Mouse (Mus musculus) hindbrain, postnatal 0 days (tissue): ENCODE measurements around the gene Inpp5a. TPM values are rescaled to one million over a fixed set of nuclear protein-coding genes. Genes with fewer than 3 reads are reported as not detected.

Experiments used
- ATAC-seq: fragments of 200-750 bp; cut with Nextera tagmentation; 2 replicates; pipeline ENCODE4 v1.8.0; 2017; ENCODE audit warnings: mild to moderate bottlenecking, moderate TSS enrichment, moderate library complexity
- DNase-seq: peaks from one replicate; pipeline ENCODE4 v3.0.0-alpha.2; 2015; ENCODE audit warnings: low spot score
- H3K27ac ChIP-seq: fragments of 300-500 bp; sonication (generic); 2 replicates; pipeline ENCODE4 v1.5.1; 2014; ENCODE audit warnings: mild to moderate bottlenecking
- H3K27me3 ChIP-seq: fragments of 300-500 bp; sonication (generic); 2 replicates; pipeline ENCODE4 v1.6.1; 2014; ENCODE audit warnings: low read length, mixed read lengths; ENCODE audit not compliant: insufficient read depth
- H3K36me3 ChIP-seq: fragments of 300-500 bp; sonication (generic); 2 replicates; pipeline ENCODE4 v1.6.1; 2014; ENCODE audit warnings: low read length, mixed read lengths; ENCODE audit not compliant: insufficient read depth
- H3K4me1 ChIP-seq: fragments of 300-500 bp; sonication (generic); 2 replicates; pipeline ENCODE4 v1.6.1; 2014; ENCODE audit warnings: antibody characterized with exemption, low read length, mixed read lengths; ENCODE audit not compliant: insufficient read depth
- H3K4me2 ChIP-seq: fragments of 300-500 bp; sonication (generic); 2 replicates; pipeline ENCODE4 v1.6.1; 2014; ENCODE audit warnings: low read depth, mild to moderate bottlenecking, low read length, moderate library complexity, mixed read lengths
- H3K4me3 ChIP-seq: fragments of 300-500 bp; sonication (generic); 2 replicates; pipeline ENCODE4 v1.5.1; 2014; ENCODE audit warnings: low read length
- H3K9ac ChIP-seq: fragments of 300-500 bp; sonication (generic); replicated peaks from 2 replicates; pipeline ENCODE4 v1.6.1; 2014; ENCODE audit warnings: mild to moderate bottlenecking, low read length, moderate library complexity, mixed read lengths
- H3K9me3 ChIP-seq: fragments of 300-500 bp; sonication (generic); 2 replicates; pipeline ENCODE4 v1.6.1; 2016; ENCODE audit warnings: low read length, mixed read lengths
- CTCF ChIP-seq: IDR thresholded peaks from 2 replicates; pipeline ENCODE4 v1.5.1; 2016; ENCODE audit warnings: antibody characterized with exemption, control low read depth, low read depth
- WGBS: fragments of 180-500 bp; shearing (Covaris S2); extraction: QIAGEN DNeasy Blood & Tissue Kit; methylation state at CpG from one replicate; pipeline ENCODE4 v1.1.7; 2014; 5-methylcytosine and 5-hydroxymethylcytosine counted together
- polyA plus RNA-seq: library from polyadenylated mRNA; unstranded; fragments of >200 nt; fragmentation: Nextera tagmentation; extraction: Ambion mirVana; gene quantifications from 2 replicates; pipeline ENCODE4 v1.2.1, GENCODE M21; 2015
- total RNA-seq: library from RNA; depleted of rRNA; stranded (reverse); fragments of >200 nt; gene quantifications from 2 replicates; pipeline ENCODE4 v1.2.3, GENCODE M21; 2014

The Inpp5a gene
- total and polyA plus RNA-seq, 2 experiments from 2014 or later = 16.6 to 23.6 TPM

GRCm38 (mm10) chr7:139585183-139585821, 196.4 kb downstream of the Inpp5a start:
- no peak overlapping the region for H3K4me3 ChIP-seq
- peak; percentile 41 for TF ChIP-seq CTCF
- 4% methylated on average over 29 of the region's 29 CpGs for whole genome bisulfite sequencing
- no peak overlapping the region for H3K4me2 ChIP-seq
- peaks cover 60% of the 10 kb centered on the region for H3K27me3 ChIP-seq
- H3K27ac ChIP-seq = no peak overlapping the region
- DNase-seq = no peak
- H3K9ac ChIP-seq = no peak overlapping the region
- H3K36me3 ChIP-seq = no peaks in the 10 kb centered on the region
- no peaks in the 10 kb centered on the region for H3K9me3 ChIP-seq
- ATAC-seq = no peak
- H3K4me1 ChIP-seq = no peaks in the 10 kb centered on the region; the same call in 1 of the 2 replicates

DNA sequence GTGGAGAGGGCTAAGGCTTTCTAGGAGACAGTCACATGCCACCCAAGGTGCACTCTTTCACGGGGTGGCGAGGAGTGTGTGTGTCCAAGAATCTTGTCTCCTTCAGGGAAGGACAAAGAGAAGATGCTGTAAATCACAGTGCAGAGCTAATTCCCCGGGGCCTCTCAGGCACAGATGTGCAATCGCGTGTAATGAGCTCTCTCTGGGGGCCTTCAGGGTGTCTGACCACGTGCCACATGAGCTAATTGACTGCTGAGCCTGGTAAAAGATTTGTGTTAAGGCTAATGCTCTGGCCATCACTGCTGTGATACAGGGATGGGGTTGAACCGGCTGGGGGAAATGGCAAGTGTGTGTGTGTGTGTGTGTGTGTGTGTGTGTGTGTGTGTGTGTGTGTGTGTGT, 199.0 kb downstream of the Inpp5a start:
- ATAC-seq = no peak
- H3K27ac ChIP-seq = no peak overlapping the region
- TF ChIP-seq CTCF = no peak
- no peak overlapping the region for H3K9ac ChIP-seq
- H3K4me1 ChIP-seq = no peaks in the 10 kb centered on the region
- H3K4me2 ChIP-seq = no peak overlapping the region
- WGBS = 31% methylated on average over 7 of the region's 7 CpGs
- H3K27me3 ChIP-seq = peaks cover 39% of the 10 kb centered on the region
- no peak overlapping the region for H3K4me3 ChIP-seq
- no peak for DNase-seq
- no peaks in the 10 kb centered on the region for H3K36me3 ChIP-seq
- no peaks in the 10 kb centered on the region for H3K9me3 ChIP-seq

- TF ChIP-seq CTCF = peak; percentile 87
- 26% methylated on average over 3 of the region's 3 CpGs for WGBS
- Histone ChIP-seq H3K4me1 (no peaks in the 10 kb centered on the region), H3K27me3 (peaks cover 28% of the 10 kb centered on the region), H3K9me3 (no peaks in the 10 kb centered on the region), H3K27ac (no peak overlapping the region), H3K4me2 (no peak overlapping the region), H3K36me3 (no peaks in the 10 kb centered on the region), H3K4me3 (no peak overlapping the region), H3K9ac (no peak overlapping the region)
- peak; percentile 63 for DNase-seq
- ATAC-seq = peak; percentile 65; the same call in 1 of the 2 replicates
Observed at GRCm38 (mm10) chr7:139590302-139590701, 201.4 kb downstream of the Inpp5a start.

DNA sequence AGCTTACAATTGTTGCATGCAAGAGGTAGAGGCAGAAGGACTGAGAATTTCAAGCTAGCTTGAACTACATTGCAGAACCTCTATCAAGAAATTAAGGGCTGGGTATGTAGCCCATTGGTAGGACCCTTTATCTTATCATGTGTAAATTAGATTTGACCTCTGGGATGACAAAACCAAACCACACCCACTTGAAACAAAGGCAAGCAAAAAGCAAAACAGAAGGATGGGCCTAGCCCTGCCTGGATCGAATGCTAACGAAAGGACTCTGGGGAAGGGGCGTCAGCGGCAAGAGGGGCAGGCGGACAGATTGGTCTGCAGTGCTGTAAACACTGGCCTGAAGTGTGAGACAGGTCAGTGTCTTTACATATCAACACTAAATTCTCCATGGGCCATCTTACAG, 202.4 kb downstream of the Inpp5a start:
- no peak for ATAC-seq
- Histone ChIP-seq H3K9ac (no peak overlapping the region), H3K4me2 (no peak overlapping the region), H3K27me3 (peaks cover 18% of the 10 kb centered on the region), H3K4me3 (no peak overlapping the region), H3K36me3 (no peaks in the 10 kb centered on the region), H3K9me3 (no peaks in the 10 kb centered on the region), H3K27ac (no peak overlapping the region), H3K4me1 (no peaks in the 10 kb centered on the region)
- 86% methylated on average over 5 of the region's 5 CpGs for WGBS
- TF ChIP-seq CTCF = no peak
- DNase-seq = no peak

DNA sequence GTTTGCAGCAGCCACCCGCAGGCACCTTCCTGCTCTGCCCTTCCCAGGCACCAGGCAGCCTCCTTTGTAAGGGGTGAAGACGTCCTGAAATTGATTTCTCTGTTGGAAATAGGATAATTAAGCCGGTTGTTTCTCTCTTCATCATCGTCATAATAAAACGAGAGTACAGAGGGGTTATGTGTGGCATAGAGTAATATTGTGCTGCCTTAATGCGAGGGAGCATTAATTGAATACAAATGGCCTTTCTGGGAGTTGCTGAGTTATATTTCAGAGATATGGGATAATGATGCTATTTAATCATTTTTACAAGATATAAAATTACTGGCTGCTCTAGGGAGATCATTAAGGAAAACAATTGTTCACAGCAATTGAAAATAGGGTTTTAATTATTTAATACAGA, 206.4 kb downstream of the Inpp5a start:
- no peaks in the 10 kb centered on the region for H3K27me3 ChIP-seq
- no peak for ATAC-seq
- no peak for TF ChIP-seq CTCF
- no peak overlapping the region for H3K4me3 ChIP-seq
- H3K27ac ChIP-seq = no peak overlapping the region
- no peak overlapping the region for H3K4me2 ChIP-seq
- 66% methylated on average over 6 of the region's 6 CpGs for WGBS
- H3K4me1 ChIP-seq = no peaks in the 10 kb centered on the region
- H3K36me3 ChIP-seq = no peaks in the 10 kb centered on the region
- DNase-seq = no peak
- H3K9me3 ChIP-seq = no peaks in the 10 kb centered on the region
- H3K9ac ChIP-seq = no peak overlapping the region

GRCm38 (mm10) chr7:139595862-139596261, 207.0 kb downstream of the Inpp5a start:
- ATAC-seq (no peak), DNase-seq (no peak)
- H3K9ac ChIP-seq = no peak overlapping the region
- no peaks in the 10 kb centered on the region for H3K27me3 ChIP-seq
- TF ChIP-seq CTCF = no peak
- no peaks in the 10 kb centered on the region for H3K36me3 ChIP-seq
- WGBS = 57% methylated on average over 6 of the region's 6 CpGs
- no peaks in the 10 kb centered on the region for H3K4me1 ChIP-seq
- no peak overlapping the region for H3K27ac ChIP-seq
- no peak overlapping the region for H3K4me3 ChIP-seq
- H3K4me2 ChIP-seq = no peak overlapping the region
- no peaks in the 10 kb centered on the region for H3K9me3 ChIP-seq

- TF ChIP-seq CTCF = no peak
- H3K4me3 ChIP-seq = no peak overlapping the region
- 0 out of 2 replicates have a peak, but pooled peaks cover 3% of the 10 kb centered on the region for H3K27me3 ChIP-seq
- no peaks in the 10 kb centered on the region for H3K9me3 ChIP-seq
- no peaks in the 10 kb centered on the region for H3K36me3 ChIP-seq
- WGBS = 84% methylated on average over 2 of the region's 2 CpGs
- no peak overlapping the region for H3K27ac ChIP-seq
- no peak overlapping the region for H3K4me2 ChIP-seq
- no peaks in the 10 kb centered on the region for H3K4me1 ChIP-seq
- no peak for ATAC-seq
- DNase-seq = no peak
- H3K9ac ChIP-seq = no peak overlapping the region
Observed at GRCm38 (mm10) chr7:139610328-139610727, 221.4 kb downstream of the Inpp5a start.
